Mouse (Mus musculus): ENCODE results near the gene Pls1. TPM values are rescaled to one million over a fixed set of nuclear protein-coding genes. Genes with fewer than 3 reads are reported as not detected.

Pls1 gene
- 0.77 and 1.8 TPM in 2 replicates for total RNA-seq (2014; rRNA removed)
- polyA plus RNA-seq (2015; fragmentation: Nextera tagmentation; extraction: Ambion mirVana), result 2.2 and 2.9 TPM in 2 replicates

DNA sequence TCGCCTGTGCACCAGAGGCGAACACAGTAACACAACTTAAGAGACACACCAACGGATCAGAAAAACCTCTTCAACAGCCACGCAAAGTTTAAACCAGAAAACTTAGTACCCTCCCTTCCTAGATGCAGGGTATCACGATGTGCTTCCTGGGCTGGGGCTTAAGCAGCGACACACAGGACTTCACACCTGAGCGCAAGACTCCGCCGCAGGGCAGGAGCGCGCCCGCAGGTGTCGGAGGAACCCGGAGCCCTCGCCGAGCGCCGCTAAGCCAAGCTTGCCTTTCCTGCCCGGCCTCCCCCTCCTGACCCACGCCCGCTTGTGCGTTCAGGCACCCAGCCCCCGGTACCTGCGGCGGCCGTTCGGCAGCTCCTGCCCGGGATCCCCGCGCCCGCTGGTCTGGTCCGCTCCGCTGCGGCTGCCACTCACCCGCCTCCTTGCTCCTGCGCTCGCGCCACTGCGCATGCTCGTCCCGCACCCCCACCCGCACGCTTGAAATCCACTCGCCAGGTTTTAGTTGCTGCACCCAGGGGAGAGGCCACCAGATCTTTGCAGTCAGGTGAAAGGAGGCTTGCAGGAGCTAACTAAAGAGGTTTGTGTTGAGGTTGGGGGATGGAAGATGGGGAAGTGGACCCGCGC, at the start of gene Pls1:
Gene Pls1 (minus strand): TSS at position 487 of the 636 bp plus-strand sequence.
- no peak for TF ChIP-seq CTCF (IDR thresholded peaks at IDR 0.05)
- H3K4me1 ChIP-seq (ENCODE audit: insufficient read depth, low read length), result no peaks in the 10 kb centered on the region
- no peaks in the 10 kb centered on the region for H3K9me3 ChIP-seq (ENCODE audit: low read length)
- no peak within 1 kb of the TSS for H3K27ac ChIP-seq (ENCODE audit: low read depth, low read length)
- DNase-seq (ENCODE audit: low spot score), result peak; percentile 85
- peak within 1 kb of the TSS; percentile 68 for H3K4me3 ChIP-seq (ENCODE audit: low read depth, low read length)
- H3K36me3 ChIP-seq (ENCODE audit: insufficient read depth, low read length), result no peaks in the 10 kb centered on the region
- H3K27me3 ChIP-seq (ENCODE audit: insufficient read depth, low read length), result 0 out of 2 replicates have a peak, but pooled peaks cover 6% of the 10 kb centered on the region
- peak; percentile 90 for ATAC-seq (ENCODE audit: low FRiP score)
- WGBS, result under 1% methylated on average over 36 of the region's 46 CpGs
- peak within 1 kb of the TSS; percentile 59 for H3K9ac ChIP-seq (replicated peaks; ENCODE audit: low read length, poor library complexity, severe bottlenecking)
- peak within 1 kb of the TSS; percentile 93 for H3K4me2 ChIP-seq (ENCODE audit: low read depth, low read length, poor library complexity, severe bottlenecking)

DNA sequence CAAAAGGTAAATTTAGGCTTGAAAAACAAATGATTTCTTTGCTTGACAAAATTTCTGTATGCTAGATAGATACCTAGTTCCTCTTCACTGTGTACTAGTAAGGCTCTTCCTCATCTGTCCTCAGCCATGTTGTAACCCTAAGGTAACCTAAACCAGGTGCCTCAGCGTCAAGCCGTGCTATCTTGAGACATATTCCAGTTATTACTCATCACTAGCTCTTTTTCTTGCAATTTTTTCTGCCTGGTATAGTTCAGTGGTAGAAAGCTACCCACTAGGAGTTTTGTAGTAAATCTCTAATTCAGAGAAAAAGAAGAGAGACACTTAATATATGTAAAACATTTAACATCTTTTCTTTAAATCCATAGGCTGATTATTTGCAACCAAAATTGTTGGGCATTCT, 37.6 kb upstream of the Pls1 start:
- no peaks in the 10 kb centered on the region for H3K9me3 ChIP-seq (ENCODE audit: low read length)
- H3K4me1 ChIP-seq (ENCODE audit: insufficient read depth, low read length), result no peaks in the 10 kb centered on the region
- no peaks in the 10 kb centered on the region for H3K27me3 ChIP-seq (ENCODE audit: insufficient read depth, low read length)
- DNase-seq (ENCODE audit: low spot score) (no peak), ATAC-seq (ENCODE audit: low FRiP score) (no peak)
- no peak overlapping the region for H3K27ac ChIP-seq (ENCODE audit: low read depth, low read length)
- no peak overlapping the region for H3K9ac ChIP-seq (replicated peaks; ENCODE audit: low read length, poor library complexity, severe bottlenecking)
- H3K36me3 ChIP-seq (ENCODE audit: insufficient read depth, low read length), result peaks cover 17% of the 10 kb centered on the region
- no peak for TF ChIP-seq CTCF (IDR thresholded peaks at IDR 0.05)
- H3K4me3 ChIP-seq (ENCODE audit: low read depth, low read length), result no peak overlapping the region
- H3K4me2 ChIP-seq (ENCODE audit: low read depth, low read length, poor library complexity, severe bottlenecking), result no peak overlapping the region
- 100% methylated on average over 2 of the region's 2 CpGs for WGBS

DNA sequence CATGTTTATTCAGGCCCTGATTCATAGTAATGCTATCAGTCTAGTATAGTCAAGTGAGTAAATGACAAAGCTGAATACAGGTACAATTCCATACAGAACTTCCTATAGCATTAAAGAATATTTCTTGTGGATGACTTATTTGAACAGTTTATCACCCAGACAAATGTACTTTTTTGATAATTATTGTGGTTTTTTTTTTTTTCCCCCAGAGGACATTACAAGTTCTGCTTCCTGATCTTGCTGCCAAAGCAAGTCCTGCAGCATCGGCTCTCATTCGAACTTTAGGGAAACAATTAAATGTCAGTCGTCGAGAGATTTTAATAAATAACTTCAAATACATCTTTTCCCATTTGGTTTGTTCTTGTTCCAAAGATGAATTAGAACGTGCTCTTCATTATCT, 33.1 kb upstream of the Pls1 start:
- WGBS, result 96% methylated on average over 5 of the region's 5 CpGs
- no peak overlapping the region for H3K9ac ChIP-seq (replicated peaks; ENCODE audit: low read length, poor library complexity, severe bottlenecking)
- H3K27ac ChIP-seq (ENCODE audit: low read depth, low read length), result no peak overlapping the region

DNA sequence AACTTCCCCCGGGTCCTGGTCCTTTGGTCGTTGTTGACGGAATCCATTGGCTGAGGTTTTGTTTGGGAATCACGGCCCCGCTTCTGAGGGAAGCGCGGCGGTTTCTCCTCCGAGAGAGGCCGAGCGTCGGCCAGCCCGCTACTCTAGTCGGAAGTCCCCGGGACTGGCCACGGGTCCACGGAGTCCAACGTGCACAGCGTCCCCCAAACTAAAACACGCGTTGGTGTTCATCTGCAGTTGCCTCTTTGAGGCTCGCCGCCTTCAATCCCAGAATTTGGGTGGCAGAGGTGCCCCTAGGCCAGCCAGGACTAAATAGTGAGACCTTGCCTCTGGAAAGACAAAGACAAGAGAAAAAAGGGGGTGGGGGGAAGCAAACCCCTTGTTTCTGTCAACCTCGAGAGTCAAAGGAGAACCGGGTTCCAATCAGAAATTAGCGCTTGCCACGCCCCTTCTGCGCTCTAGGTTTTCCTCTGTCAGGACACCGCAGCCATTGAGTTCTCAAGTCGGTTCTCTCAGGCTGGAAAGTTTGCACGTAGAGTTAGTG, 13.0 kb upstream of the Pls1 start:
- peak; percentile 24 for ATAC-seq (ENCODE audit: low FRiP score)
- no peaks in the 10 kb centered on the region for H3K9me3 ChIP-seq (ENCODE audit: low read length)
- 0% methylated on average over 31 of the region's 31 CpGs for WGBS
- H3K27ac ChIP-seq (ENCODE audit: low read depth, low read length), result peak overlapping the region; percentile 65
- no peaks in the 10 kb centered on the region for H3K4me1 ChIP-seq (ENCODE audit: insufficient read depth, low read length)
- TF ChIP-seq CTCF (IDR thresholded peaks at IDR 0.05), result no peak
- DNase-seq (ENCODE audit: low spot score), result peak; percentile 57
- peak overlapping the region; percentile 84 for H3K9ac ChIP-seq (replicated peaks; ENCODE audit: low read length, poor library complexity, severe bottlenecking)
- no peaks in the 10 kb centered on the region; the same call in 1 of the 2 replicates for H3K36me3 ChIP-seq (ENCODE audit: insufficient read depth, low read length)
- peak overlapping the region; percentile 94 for H3K4me3 ChIP-seq (ENCODE audit: low read depth, low read length)
- H3K27me3 ChIP-seq (ENCODE audit: insufficient read depth, low read length), result no peaks in the 10 kb centered on the region
- peak overlapping the region; percentile 96 for H3K4me2 ChIP-seq (ENCODE audit: low read depth, low read length, poor library complexity, severe bottlenecking)

More for the DNA sequence above, 33.1 kb upstream of the Pls1 start:
- H3K4me3 ChIP-seq (ENCODE audit: low read depth, low read length), result no peak overlapping the region
- no peaks in the 10 kb centered on the region for H3K9me3 ChIP-seq (ENCODE audit: low read length)
- peaks cover 6% of the 10 kb centered on the region; the same call in 1 of the 2 replicates for H3K36me3 ChIP-seq (ENCODE audit: insufficient read depth, low read length)
- H3K4me2 ChIP-seq (ENCODE audit: low read depth, low read length, poor library complexity, severe bottlenecking), result no peak overlapping the region
- no peaks in the 10 kb centered on the region for H3K4me1 ChIP-seq (ENCODE audit: insufficient read depth, low read length)
- no peak for TF ChIP-seq CTCF (IDR thresholded peaks at IDR 0.05)
- DNase-seq (ENCODE audit: low spot score), result no peak
- no peaks in the 10 kb centered on the region for H3K27me3 ChIP-seq (ENCODE audit: insufficient read depth, low read length)
- ATAC-seq (ENCODE audit: low FRiP score), result no peak

DNA sequence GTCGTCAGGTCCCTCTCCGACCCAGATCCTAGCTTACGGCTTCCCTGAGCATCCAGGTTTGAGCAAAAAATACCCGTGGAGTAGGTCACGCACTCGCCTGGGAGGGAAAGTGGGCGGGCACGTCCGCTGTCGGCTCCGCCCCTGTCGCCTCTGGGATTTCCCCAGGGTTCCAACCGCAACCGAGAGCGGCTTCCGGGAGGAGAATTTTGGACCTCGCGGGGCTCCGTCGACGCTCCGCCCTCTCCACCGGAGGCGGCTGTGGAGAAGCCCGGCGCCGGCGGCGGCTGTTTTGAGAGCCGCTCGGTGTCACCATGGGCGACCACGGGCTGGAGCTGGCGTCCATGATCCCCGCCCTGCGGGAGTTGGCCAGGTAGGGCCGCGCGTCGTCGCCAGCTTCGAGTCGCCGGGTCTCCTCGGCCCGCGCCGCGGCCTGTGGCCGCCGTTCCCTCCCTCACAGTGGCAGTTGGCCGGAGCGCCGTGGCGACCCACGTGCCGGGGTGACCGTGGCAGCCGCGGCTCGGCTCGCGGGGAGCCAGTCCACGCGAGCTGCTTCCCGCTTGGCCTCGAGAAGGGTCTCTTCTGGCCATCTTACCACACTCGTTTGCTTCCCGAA, 12.4 kb upstream of the Pls1 start, which contains the start of gene Atr:
Gene Atr (plus strand): TSS at position 184 of the 613 bp plus-strand sequence.
- under 1% methylated on average over 69 of the region's 69 CpGs for WGBS

DNA sequence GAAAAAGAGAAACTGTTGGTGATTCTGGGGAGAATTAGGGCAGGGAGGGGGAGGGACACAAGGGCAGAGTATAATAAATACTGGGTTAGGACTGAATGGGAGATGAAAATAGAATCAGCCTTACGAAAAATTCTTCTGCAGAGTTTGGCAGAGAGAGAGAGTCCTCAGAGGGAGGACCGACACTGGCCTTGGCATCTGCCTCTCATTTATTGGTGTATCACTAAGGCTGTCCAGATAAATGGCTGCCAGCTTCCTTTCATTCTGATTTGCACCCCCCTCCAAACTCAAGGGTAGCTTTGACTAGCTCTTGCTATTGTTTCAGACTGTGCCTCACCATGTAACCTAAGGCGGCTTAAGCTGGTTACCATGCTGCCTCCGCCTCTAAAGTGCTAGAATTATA, 10.9 kb upstream of the Pls1 start:
- Histone ChIP-seq H3K27me3 (ENCODE audit: insufficient read depth, low read length) (no peaks in the 10 kb centered on the region), H3K4me3 (ENCODE audit: low read depth, low read length) (no peak overlapping the region), H3K27ac (ENCODE audit: low read depth, low read length) (no peak overlapping the region), H3K36me3 (ENCODE audit: insufficient read depth, low read length) (no peaks in the 10 kb centered on the region), H3K4me2 (ENCODE audit: low read depth, low read length, poor library complexity, severe bottlenecking) (no peak overlapping the region), H3K9me3 (ENCODE audit: low read length) (no peaks in the 10 kb centered on the region), H3K9ac (replicated peaks; ENCODE audit: low read length, poor library complexity, severe bottlenecking) (no peak overlapping the region), H3K4me1 (ENCODE audit: insufficient read depth, low read length) (no peaks in the 10 kb centered on the region)
- WGBS, result 94% methylated on average over 4 of the region's 4 CpGs
- no peak for TF ChIP-seq CTCF (IDR thresholded peaks at IDR 0.05)
- no peak for ATAC-seq (ENCODE audit: low FRiP score)
- no peak for DNase-seq (ENCODE audit: low spot score)

More for the DNA sequence above, 12.4 kb upstream of the Pls1 start, which contains the start of gene Atr:
- Histone ChIP-seq H3K4me3 (ENCODE audit: low read depth, low read length) (peak within 1 kb of the TSS; percentile 94), H3K4me1 (ENCODE audit: insufficient read depth, low read length) (no peaks in the 10 kb centered on the region), H3K27me3 (ENCODE audit: insufficient read depth, low read length) (no peaks in the 10 kb centered on the region), H3K36me3 (ENCODE audit: insufficient read depth, low read length) (no peaks in the 10 kb centered on the region), H3K9me3 (ENCODE audit: low read length) (no peaks in the 10 kb centered on the region), H3K4me2 (ENCODE audit: low read depth, low read length, poor library complexity, severe bottlenecking) (peak within 1 kb of the TSS; percentile 96), H3K27ac (ENCODE audit: low read depth, low read length) (peak within 1 kb of the TSS; percentile 65), H3K9ac (replicated peaks; ENCODE audit: low read length, poor library complexity, severe bottlenecking) (peak within 1 kb of the TSS; percentile 84)
- DNase-seq (ENCODE audit: low spot score) (peak; percentile 95), ATAC-seq (ENCODE audit: low FRiP score) (peak; percentile 92)
- no peak for TF ChIP-seq CTCF (IDR thresholded peaks at IDR 0.05)
